Mouse (Mus musculus): ENCODE data around the gene Unc79. TPM values are rescaled to one million over a fixed set of nuclear protein-coding genes. Genes with fewer than 3 reads are reported as not detected.
A peak's percentile ranks its signal among the peaks of the same experiment; 100 is the strongest.

Gene Unc79
- total and polyA plus RNA-seq, 2 experiments from 2014 or later, result 6.7 to 39.5 TPM

GRCm38 (mm10) chr12:103091831-103092230 is 143.2 kb downstream of the Unc79 start:
- TF ChIP-seq CTCF (IDR thresholded peaks at IDR 0.05), result no peak
- Histone ChIP-seq H3K4me1 (ENCODE audit: insufficient read depth, low read length) (no peaks in the 10 kb centered on the region), H3K36me3 (ENCODE audit: insufficient read depth, low read length) (peaks cover 28% of the 10 kb centered on the region; the same call in 1 of the 2 replicates), H3K9ac (replicated peaks; ENCODE audit: low read length, poor library complexity, severe bottlenecking) (no peak overlapping the region), H3K27ac (ENCODE audit: low read depth, low read length) (no peak overlapping the region), H3K27me3 (ENCODE audit: insufficient read depth, low read length) (no peaks in the 10 kb centered on the region), H3K4me2 (ENCODE audit: low read depth, low read length, poor library complexity, severe bottlenecking) (no peak overlapping the region), H3K4me3 (ENCODE audit: low read depth, low read length) (no peak overlapping the region), H3K9me3 (ENCODE audit: low read length) (no peaks in the 10 kb centered on the region)
- DNase-seq (ENCODE audit: low spot score) (no peak), ATAC-seq (ENCODE audit: low FRiP score) (no peak)
- WGBS, result 85% methylated on average over 6 of the region's 6 CpGs

GRCm38 (mm10) chr12:103095160-103095559 is 146.5 kb downstream of the Unc79 start:
- TF ChIP-seq CTCF (IDR thresholded peaks at IDR 0.05), result no peak

GRCm38 (mm10) chr12:103099185-103099584 is 150.5 kb downstream of the Unc79 start:
- Histone ChIP-seq H3K4me1 (ENCODE audit: insufficient read depth, low read length) (no peaks in the 10 kb centered on the region), H3K4me3 (ENCODE audit: low read depth, low read length) (no peak overlapping the region), H3K9ac (replicated peaks; ENCODE audit: low read length, poor library complexity, severe bottlenecking) (no peak overlapping the region), H3K9me3 (ENCODE audit: low read length) (no peaks in the 10 kb centered on the region), H3K27ac (ENCODE audit: low read depth, low read length) (no peak overlapping the region), H3K27me3 (ENCODE audit: insufficient read depth, low read length) (no peaks in the 10 kb centered on the region), H3K4me2 (ENCODE audit: low read depth, low read length, poor library complexity, severe bottlenecking) (no peak overlapping the region), H3K36me3 (ENCODE audit: insufficient read depth, low read length) (peaks cover 20% of the 10 kb centered on the region)
- ATAC-seq (ENCODE audit: low FRiP score) (peak; percentile 65; the same call in 1 of the 2 replicates), DNase-seq (ENCODE audit: low spot score) (peak; percentile 61)
- peak; percentile 69 for TF ChIP-seq CTCF (IDR thresholded peaks at IDR 0.05)
- WGBS, result 73% methylated on average over 1 of the region's 1 CpGs

More at GRCm38 (mm10) chr12:103095160-103095559, 146.5 kb downstream of the Unc79 start:
- no peak for ATAC-seq (ENCODE audit: low FRiP score)
- WGBS, result 77% methylated on average over 5 of the region's 5 CpGs
- no peak overlapping the region for H3K27ac ChIP-seq (ENCODE audit: low read depth, low read length)
- H3K36me3 ChIP-seq (ENCODE audit: insufficient read depth, low read length), result peaks cover 36% of the 10 kb centered on the region
- no peak for DNase-seq (ENCODE audit: low spot score)
- H3K9me3 ChIP-seq (ENCODE audit: low read length), result no peaks in the 10 kb centered on the region
- H3K9ac ChIP-seq (replicated peaks; ENCODE audit: low read length, poor library complexity, severe bottlenecking), result no peak overlapping the region
- H3K4me1 ChIP-seq (ENCODE audit: insufficient read depth, low read length), result no peaks in the 10 kb centered on the region
- H3K27me3 ChIP-seq (ENCODE audit: insufficient read depth, low read length), result no peaks in the 10 kb centered on the region
- no peak overlapping the region for H3K4me3 ChIP-seq (ENCODE audit: low read depth, low read length)
- no peak overlapping the region for H3K4me2 ChIP-seq (ENCODE audit: low read depth, low read length, poor library complexity, severe bottlenecking)

- H3K9ac ChIP-seq (replicated peaks; ENCODE audit: low read length, poor library complexity, severe bottlenecking), result no peak overlapping the region
- 62% methylated on average over 5 of the region's 5 CpGs for WGBS
- no peak overlapping the region for H3K4me2 ChIP-seq (ENCODE audit: low read depth, low read length, poor library complexity, severe bottlenecking)
- H3K4me1 ChIP-seq (ENCODE audit: insufficient read depth, low read length), result no peaks in the 10 kb centered on the region
- no peaks in the 10 kb centered on the region for H3K9me3 ChIP-seq (ENCODE audit: low read length)
- peak; percentile 61 for TF ChIP-seq CTCF (IDR thresholded peaks at IDR 0.05)
- no peak for DNase-seq (ENCODE audit: low spot score)
- no peaks in the 10 kb centered on the region for H3K27me3 ChIP-seq (ENCODE audit: insufficient read depth, low read length)
- H3K27ac ChIP-seq (ENCODE audit: low read depth, low read length), result no peak overlapping the region
- ATAC-seq (ENCODE audit: low FRiP score), result no peak
- H3K4me3 ChIP-seq (ENCODE audit: low read depth, low read length), result no peak overlapping the region
- peaks cover 20% of the 10 kb centered on the region for H3K36me3 ChIP-seq (ENCODE audit: insufficient read depth, low read length)
Observed at GRCm38 (mm10) chr12:103100088-103100487, 151.4 kb downstream of the Unc79 start.

GRCm38 (mm10) chr12:103103041-103103440 is 154.4 kb downstream of the Unc79 start:
- no peaks in the 10 kb centered on the region for H3K27me3 ChIP-seq (ENCODE audit: insufficient read depth, low read length)
- WGBS, result 67% methylated on average over 2 of the region's 2 CpGs
- H3K27ac ChIP-seq (ENCODE audit: low read depth, low read length), result no peak overlapping the region
- no peak for TF ChIP-seq CTCF (IDR thresholded peaks at IDR 0.05)
- H3K36me3 ChIP-seq (ENCODE audit: insufficient read depth, low read length), result peaks cover 28% of the 10 kb centered on the region
- ATAC-seq (ENCODE audit: low FRiP score) (no peak), DNase-seq (ENCODE audit: low spot score) (no peak)
- no peak overlapping the region for H3K4me3 ChIP-seq (ENCODE audit: low read depth, low read length)
- H3K9ac ChIP-seq (replicated peaks; ENCODE audit: low read length, poor library complexity, severe bottlenecking), result no peak overlapping the region
- no peak overlapping the region for H3K4me2 ChIP-seq (ENCODE audit: low read depth, low read length, poor library complexity, severe bottlenecking)
- no peaks in the 10 kb centered on the region for H3K4me1 ChIP-seq (ENCODE audit: insufficient read depth, low read length)
- H3K9me3 ChIP-seq (ENCODE audit: low read length), result no peaks in the 10 kb centered on the region

- H3K9ac ChIP-seq (replicated peaks; ENCODE audit: low read length, poor library complexity, severe bottlenecking), result no peak overlapping the region
- H3K4me3 ChIP-seq (ENCODE audit: low read depth, low read length), result no peak overlapping the region
- no peak overlapping the region for H3K4me2 ChIP-seq (ENCODE audit: low read depth, low read length, poor library complexity, severe bottlenecking)
- H3K9me3 ChIP-seq (ENCODE audit: low read length), result no peaks in the 10 kb centered on the region
- H3K27me3 ChIP-seq (ENCODE audit: insufficient read depth, low read length), result no peaks in the 10 kb centered on the region
- H3K4me1 ChIP-seq (ENCODE audit: insufficient read depth, low read length), result no peaks in the 10 kb centered on the region
- 22% methylated on average over 5 of the region's 5 CpGs for WGBS
- no peak for TF ChIP-seq CTCF (IDR thresholded peaks at IDR 0.05)
- DNase-seq (ENCODE audit: low spot score), result no peak
- ATAC-seq (ENCODE audit: low FRiP score), result no peak
- H3K36me3 ChIP-seq (ENCODE audit: insufficient read depth, low read length), result peaks cover 33% of the 10 kb centered on the region
- no peak overlapping the region for H3K27ac ChIP-seq (ENCODE audit: low read depth, low read length)
Observed at GRCm38 (mm10) chr12:103103601-103104000, 154.9 kb downstream of the Unc79 start.
